ENCODE assay signal across 11 mouse cellular contexts in the genomic region with DNA sequence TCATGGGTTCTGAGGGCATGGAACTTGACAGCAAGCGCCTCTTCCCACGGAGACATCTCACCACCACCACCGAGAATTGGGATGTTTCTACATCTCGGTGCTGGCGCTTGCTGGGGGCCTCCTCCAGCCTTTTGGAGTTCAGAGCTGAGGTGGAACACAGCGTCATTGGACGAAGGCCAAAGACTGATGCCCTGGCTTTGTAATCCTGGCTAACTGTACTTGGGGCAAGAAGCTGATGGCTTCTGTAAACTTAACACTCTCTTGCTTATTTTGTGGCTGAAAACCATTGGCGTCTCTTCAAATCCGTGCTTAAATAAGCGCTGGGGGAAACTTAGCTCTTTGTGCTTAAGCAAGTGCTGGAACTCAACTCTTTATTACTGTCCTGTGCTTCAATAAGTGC. TPM values are rescaled to one million over a fixed set of nuclear protein-coding genes. Genes with fewer than 3 reads are reported as not detected.
A peak's percentile ranks its signal among the peaks of the same experiment; 100 is the strongest.
DNase-seq lines count a peak whose midpoint lies in the region; ATAC-seq lines count a peak whose summit lies in the region.
"Had no signal": no experiment of that assay in that cellular context is flagged by ENCODE, and none has a peak within 500 bp of the region (broad histone marks: within the 10 kb centered on the region; RNA-seq: fewer than 3 reads in every experiment).

No protein-coding gene starts in this region.

- no peak overlapping the region for H3K4me3 ChIP-seq in kidney, embryonic 14.5 days (ENCODE audit: low read length)
- H3K4me3 ChIP-seq: liver, embryonic 15.5 days had no signal

- 77% methylated on average over 10 of the region's 10 CpGs for WGBS in kidney, embryonic 14.5 days

- H3K4me1 ChIP-seq in kidney, embryonic 14.5 days (ENCODE audit: control insufficient read depth, insufficient read depth, low read length), result peaks cover 29% of the 10 kb centered on the region

- H3K27me3 ChIP-seq in kidney, embryonic 14.5 days (ENCODE audit: control insufficient read depth, insufficient read depth, low read length), result no peaks in the 10 kb centered on the region

- H3K9ac ChIP-seq in kidney, embryonic 14.5 days (ENCODE audit: low read depth, low read length), result no peak overlapping the region
- H3K9ac ChIP-seq: forebrain, postnatal 0 days; liver, embryonic 15.5 days had no signal

- no peak for ATAC-seq in kidney, embryonic 14.5 days (ENCODE audit: low FRiP score, low TSS enrichment)
- ATAC-seq in megakaryocyte, adult 5-6 weeks (ENCODE audit: poor library complexity, severe bottlenecking), result no peak
- ATAC-seq: inflammation-experienced regulatory T-cells, adult 6 months had no signal

- no peaks in the 10 kb centered on the region for H3K36me3 ChIP-seq in kidney, embryonic 14.5 days (ENCODE audit: control insufficient read depth, insufficient read depth, low read length)
- H3K36me3 ChIP-seq: liver, embryonic 15.5 days had no signal

- no peak overlapping the region for H3K27ac ChIP-seq in kidney, embryonic 14.5 days (ENCODE audit: low read depth, low read length)
- H3K27ac ChIP-seq: liver, embryonic 15.5 days had no signal

- DNase-seq in cerebellum, adult 11-12 months, result peak; percentile 68
- no peak for DNase-seq in cerebellum, adult 9-11 months
- DNase-seq in kidney, adult 9 months, result peak; percentile 61
- peak; percentile 38 for DNase-seq in MN1 (ENCODE audit: low spot score)
- DNase-seq in lung, postnatal 14 days, result peak; percentile 57
- no peak for DNase-seq in ovary, adult 18-20 months (ENCODE audit: low spot score)
- DNase-seq: forebrain, postnatal 0 days had no signal

- no peaks in the 10 kb centered on the region for H3K9me3 ChIP-seq in kidney, embryonic 14.5 days (ENCODE audit: control insufficient read depth, low read length)
- H3K9me3 ChIP-seq: liver, embryonic 15.5 days had no signal

- H3K4me2 ChIP-seq in kidney, embryonic 14.5 days (replicated peaks; ENCODE audit: low read depth, low read length), result no peak overlapping the region
- H3K4me2 ChIP-seq: liver, embryonic 15.5 days had no signal

RNA-seq across cellular contexts. Expression of gene Smndc1, which starts 57.8 kb away (rescaled TPM):
- 47.7 and 49.4 TPM in 2 replicates for polyA plus RNA-seq in kidney, embryonic 14.5 days (2014; fragmentation: Nextera tagmentation; extraction: Ambion mirVana)
- 49.3 and 68.2 TPM in 2 replicates for total RNA-seq in megakaryocyte, adult 5-6 weeks (2015)
- 22.2 and 26.3 TPM in 2 replicates for total RNA-seq in megakaryocyte, adult 5-6 weeks (2017)

Comparison
In these comparisons a context has a peak if more than half of its experiments do, and no peak if none do; other contexts are left out.
1. DNase-seq: peak in cerebellum, adult 11-12 months (single experiment), kidney, adult 9 months (single experiment), MN1 (single experiment) and lung, postnatal 14 days (single experiment); none in cerebellum, adult 9-11 months (single experiment) and ovary, adult 18-20 months (single experiment).